Mouse (Mus musculus) limb, embryonic 10.5 days (tissue): ENCODE measurements around the gene Arpc5. TPM values are rescaled to one million over a fixed set of nuclear protein-coding genes. Genes with fewer than 3 reads are reported as not detected.
"Not testable (repeated sequence)": the region's sequence is repeated elsewhere in the genome, so short reads cannot be mapped to it uniquely, and the experiment has no call there.

Source experiments
- DNase-seq: peaks from one replicate; pipeline ENCODE4 v3.0.0-alpha.2; 2017; ENCODE audit warnings: low spot score
- H3K27ac ChIP-seq: fragments of 300-500 bp; sonication (generic); 2 replicates; pipeline ENCODE4 v1.5.1; 2016; ENCODE audit warnings: mild to moderate bottlenecking
- H3K27me3 ChIP-seq: fragments of 300-500 bp; sonication (generic); 2 replicates; pipeline ENCODE4 v1.6.1; 2016; ENCODE audit warnings: low read depth, mild to moderate bottlenecking; ENCODE audit not compliant: poor library complexity, severe bottlenecking
- H3K36me3 ChIP-seq: fragments of 300-500 bp; sonication (generic); 2 replicates; pipeline ENCODE4 v1.6.1; 2016; ENCODE audit warnings: mild to moderate bottlenecking, moderate library complexity
- H3K4me1 ChIP-seq: fragments of 300-500 bp; sonication (generic); 2 replicates; pipeline ENCODE4 v1.6.1; 2016
- H3K4me3 ChIP-seq: fragments of 300-500 bp; sonication (generic); 2 replicates; pipeline ENCODE4 v1.5.1; 2016; ENCODE audit warnings: mild to moderate bottlenecking, moderate library complexity
- H3K9me3 ChIP-seq: fragments of 300-500 bp; sonication (generic); replicated peaks from 2 replicates; pipeline ENCODE4 v1.6.1; 2016; ENCODE audit warnings: mild to moderate bottlenecking
- WGBS: fragments of 180-500 bp; shearing (Covaris S2); methylation state at CpG from one replicate; pipeline ENCODE4 v1.1.7; 2016; 5-methylcytosine and 5-hydroxymethylcytosine counted together
- polyA plus RNA-seq: library from polyadenylated mRNA; unstranded; fragments of >200 nt; fragmentation: Nextera tagmentation; extraction: Ambion mirVana; gene quantifications from 2 replicates; pipeline ENCODE4 v1.2.1, GENCODE M21; 2016

Gene Arpc5
- polyA plus RNA-seq, 1 experiment from 2014 or later, result 165 TPM

- Histone ChIP-seq H3K27ac (no peak overlapping the region), H3K4me1 (0 out of 2 replicates have a peak, but pooled peaks cover 3% of the 10 kb centered on the region), H3K27me3 (no peaks in the 10 kb centered on the region), H3K4me3 (no peak overlapping the region), H3K36me3 (no peaks in the 10 kb centered on the region), H3K9me3 (no peaks in the 10 kb centered on the region)
- DNase-seq, result no peak
- WGBS, result 77% methylated on average over 9 of the region's 9 CpGs
Observed at GRCm38 (mm10) chr1:152749276-152749675, 17.1 kb upstream of the Arpc5 start.

GRCm38 (mm10) chr1:152750312-152750965, 15.9 kb upstream of the Arpc5 start, which contains the start of gene Apobec4:
Gene Apobec4, plus strand, starts transcription at chr1:152750551.
- H3K36me3 ChIP-seq, result no peaks in the 10 kb centered on the region
- 82% methylated on average over 13 of the region's 13 CpGs for WGBS
- H3K4me3 ChIP-seq, result no peak within 1 kb of the TSS
- H3K27ac ChIP-seq, result no peak within 1 kb of the TSS
- no peak for DNase-seq
- no peaks in the 10 kb centered on the region for H3K9me3 ChIP-seq
- H3K4me1 ChIP-seq, result 0 out of 2 replicates have a peak, but pooled peaks cover 3% of the 10 kb centered on the region
- H3K27me3 ChIP-seq, result no peaks in the 10 kb centered on the region

GRCm38 (mm10) chr1:152761791-152762190, 4.6 kb upstream of the Arpc5 start:
- H3K27ac ChIP-seq, result no peak overlapping the region
- no peak for DNase-seq
- peaks cover 15% of the 10 kb centered on the region for H3K27me3 ChIP-seq
- no peaks in the 10 kb centered on the region for H3K36me3 ChIP-seq
- H3K9me3 ChIP-seq, result no peaks in the 10 kb centered on the region
- no peak overlapping the region for H3K4me3 ChIP-seq
- 85% methylated on average over 2 of the region's 2 CpGs for whole genome bisulfite sequencing
- H3K4me1 ChIP-seq, result peaks cover 9% of the 10 kb centered on the region

GRCm38 (mm10) chr1:152766804-152767748, 734 bp downstream of the Arpc5 start:
- Histone ChIP-seq H3K27me3 (peaks cover 15% of the 10 kb centered on the region), H3K4me1 (peaks cover 17% of the 10 kb centered on the region), H3K9me3 (no peaks in the 10 kb centered on the region), H3K36me3 (peaks cover 32% of the 10 kb centered on the region), H3K27ac (peak overlapping the region; percentile 85), H3K4me3 (peak overlapping the region; percentile 70)
- 2% methylated on average over 60 of the region's 60 CpGs for WGBS
- no peak for DNase-seq

- DNase-seq, result peak; percentile 86
- Histone ChIP-seq H3K9me3 (no peaks in the 10 kb centered on the region), H3K36me3 (peaks cover 40% of the 10 kb centered on the region), H3K4me1 (peaks cover 17% of the 10 kb centered on the region), H3K27me3 (peaks cover 15% of the 10 kb centered on the region), H3K4me3 (peak overlapping the region; percentile 70), H3K27ac (no peak overlapping the region)
- WGBS, result 10% methylated on average over 5 of the region's 5 CpGs
Observed at GRCm38 (mm10) chr1:152767749-152768488, 1.6 kb downstream of the Arpc5 start.

GRCm38 (mm10) chr1:152771016-152771415, 4.7 kb downstream of the Arpc5 start:
- Histone ChIP-seq H3K36me3 (peaks cover 71% of the 10 kb centered on the region), H3K4me1 (peaks cover 8% of the 10 kb centered on the region)
- no peak for DNase-seq

GRCm38 (mm10) chr1:152774601-152775000, 8.3 kb downstream of the Arpc5 start:
- H3K27ac ChIP-seq, H3K4me3 ChIP-seq, DNase-seq, H3K4me1 ChIP-seq, H3K9me3 ChIP-seq, H3K27me3 ChIP-seq: not testable (repeated sequence)
- 95% methylated on average over 3 of the region's 3 CpGs for WGBS
- H3K36me3 ChIP-seq, result peaks cover 68% of the 10 kb centered on the region

More at GRCm38 (mm10) chr1:152771016-152771415, 4.7 kb downstream of the Arpc5 start:
- 88% methylated on average over 9 of the region's 9 CpGs for WGBS
- H3K9me3 ChIP-seq, result no peaks in the 10 kb centered on the region
- H3K27ac ChIP-seq, result no peak overlapping the region
- no peaks in the 10 kb centered on the region for H3K27me3 ChIP-seq
- no peak overlapping the region for H3K4me3 ChIP-seq

GRCm38 (mm10) chr1:152779071-152779737, 12.9 kb downstream of the Arpc5 start:
- H3K27me3 ChIP-seq, result no peaks in the 10 kb centered on the region
- peak; percentile 71 for DNase-seq
- H3K36me3 ChIP-seq, result peaks cover 25% of the 10 kb centered on the region
- H3K4me1 ChIP-seq, result no peaks in the 10 kb centered on the region
- no peaks in the 10 kb centered on the region for H3K9me3 ChIP-seq
- no peak overlapping the region for H3K27ac ChIP-seq
- H3K4me3 ChIP-seq, result no peak overlapping the region
- WGBS, result 41% methylated on average over 10 of the region's 10 CpGs

GRCm38 (mm10) chr1:152784620-152785019, 18.3 kb downstream of the Arpc5 start:
- Histone ChIP-seq H3K9me3 (no peaks in the 10 kb centered on the region), H3K36me3 (no peaks in the 10 kb centered on the region), H3K4me1 (peaks cover 6% of the 10 kb centered on the region), H3K27ac (no peak overlapping the region), H3K4me3 (no peak overlapping the region), H3K27me3 (no peaks in the 10 kb centered on the region)
- DNase-seq, result no peak
- WGBS, result 97% methylated on average over 8 of the region's 8 CpGs

GRCm38 (mm10) chr1:152785446-152785845, 19.1 kb downstream of the Arpc5 start:
- WGBS, result 87% methylated on average over 3 of the region's 3 CpGs
- DNase-seq, result not testable (repeated sequence)

GRCm38 (mm10) chr1:152786953-152787352, 20.6 kb downstream of the Arpc5 start:
- no peaks in the 10 kb centered on the region for H3K27me3 ChIP-seq
- H3K9me3 ChIP-seq, result no peaks in the 10 kb centered on the region

More at GRCm38 (mm10) chr1:152785446-152785845, 19.1 kb downstream of the Arpc5 start:
- not testable (repeated sequence) for H3K27me3 ChIP-seq, H3K9me3 ChIP-seq, H3K27ac ChIP-seq, H3K36me3 ChIP-seq, H3K4me3 ChIP-seq, H3K4me1 ChIP-seq

GRCm38 (mm10) chr1:152788121-152788660, 21.8 kb downstream of the Arpc5 start:
- DNase-seq, result no peak
- Histone ChIP-seq H3K27ac (no peak overlapping the region), H3K4me1 (peaks cover 26% of the 10 kb centered on the region), H3K4me3 (no peak overlapping the region), H3K27me3 (no peaks in the 10 kb centered on the region), H3K36me3 (no peaks in the 10 kb centered on the region), H3K9me3 (no peaks in the 10 kb centered on the region)
- 51% methylated on average over 4 of the region's 4 CpGs for WGBS

More at GRCm38 (mm10) chr1:152786953-152787352, 20.6 kb downstream of the Arpc5 start:
- H3K4me1 ChIP-seq, result peaks cover 20% of the 10 kb centered on the region
- H3K36me3 ChIP-seq, result no peaks in the 10 kb centered on the region
- no peak for DNase-seq
- H3K27ac ChIP-seq, result no peak overlapping the region
- no peak overlapping the region for H3K4me3 ChIP-seq
- 90% methylated on average over 4 of the region's 4 CpGs for WGBS
